Mouse (Mus musculus) heart, adult 2 months (tissue): ENCODE measurements around the gene Hipk2. TPM values are rescaled to one million over a fixed set of nuclear protein-coding genes. Genes with fewer than 3 reads are reported as not detected.

ENCODE experiments used
- DNase-seq, 2 experiments: peaks; one replicate each; pipeline ENCODE4 v3.0.0; 2021
- H3K27ac ChIP-seq: fragments of 200-600 bp; 2 replicates; pipeline ENCODE4 v1.8.1; 2022
- H3K27me3 ChIP-seq: fragments of 200-500 bp; 2 replicates; pipeline ENCODE4 v1.6.1; 2012; ENCODE audit warnings: mild to moderate bottlenecking, low read length, inconsistent platforms, mixed read lengths; ENCODE audit not compliant: control insufficient read depth, insufficient read depth
- H3K36me3 ChIP-seq: fragments of 200-500 bp; 2 replicates; pipeline ENCODE4 v1.6.1; 2012; ENCODE audit warnings: low read length, inconsistent platforms; ENCODE audit not compliant: control insufficient read depth, insufficient read depth
- H3K4me1 ChIP-seq: fragments of 200-500 bp; 2 replicates; pipeline ENCODE4 v1.6.1; 2011; ENCODE audit warnings: low read length; ENCODE audit not compliant: control insufficient read depth, insufficient read depth
- H3K4me3 ChIP-seq: fragments of 200-600 bp; 2 replicates; pipeline ENCODE4 v1.8.1; 2022
- H3K79me2 ChIP-seq: fragments of 200-500 bp; replicated peaks from 2 replicates; pipeline ENCODE4 v1.6.1; 2012; ENCODE audit warnings: mild to moderate bottlenecking, inconsistent platforms, low read length, moderate library complexity, mixed read lengths; ENCODE audit not compliant: control insufficient read depth, insufficient read depth
- H3K9ac ChIP-seq: fragments of 200-500 bp; 2 replicates; pipeline ENCODE4 v1.6.1; 2012; ENCODE audit warnings: low read depth, mild to moderate bottlenecking, control low read depth, inconsistent platforms, low read length, mixed read lengths
- CTCF ChIP-seq: fragments of 200-600 bp; IDR thresholded peaks from 2 replicates; pipeline ENCODE4 v1.8.1; 2022; ENCODE audit warnings: antibody characterized with exemption, mild to moderate bottlenecking, moderate library complexity
- EP300 ChIP-seq: fragments of 200-500 bp; IDR thresholded peaks from 2 replicates; pipeline ENCODE4 v1.6.1; 2011; ENCODE audit warnings: low read depth, low read length, control low read depth; ENCODE audit not compliant: insufficient read depth
- POLR2A ChIP-seq: fragments of 200-500 bp; IDR thresholded peaks from 2 replicates; pipeline ENCODE4 v1.6.1; 2011; ENCODE audit warnings: mild to moderate bottlenecking, low read depth, low read length, control low read depth; ENCODE audit not compliant: insufficient read depth
- WGBS: fragments of 180-500 bp; shearing (Covaris S2); methylation state at CpG from one replicate; pipeline ENCODE4 v1.1.7; 2018; 5-methylcytosine and 5-hydroxymethylcytosine counted together
- intact Hi-C: fragments of 180-260 bp; cut with DNase I; formaldehyde crosslinking; loops from one replicate; pipeline ENCODE4 v1.15.1; 2025
- polyA plus RNA-seq: library from polyadenylated mRNA; depleted of rRNA; stranded (reverse); fragments of >200 nt; gene quantifications from 2 replicates; pipeline ENCODE4 v1.2.3, GENCODE M21; 2012
- total RNA-seq, 2 experiments: library from RNA; stranded (reverse); gene quantifications; 2 replicates each; pipeline ENCODE4 v1.2.3; 2021

The Hipk2 gene
- total and polyA plus RNA-seq, 3 experiments = 35.9 to 98.5 (median 91.0) TPM

GRCm38 (mm10) chr6:38692556-38692955, 183.4 kb downstream of the Hipk2 start:
- Histone ChIP-seq H3K9ac (no peak overlapping the region), H3K4me1 (no peaks in the 10 kb centered on the region), H3K27me3 (no peaks in the 10 kb centered on the region), H3K27ac (no peak overlapping the region), H3K4me3 (no peak overlapping the region), H3K79me2 (no peaks in the 10 kb centered on the region), H3K36me3 (no peaks in the 10 kb centered on the region)
- intact Hi-C loops = no loop called here
- no peak for TF ChIP-seq EP300
- no peak for TF ChIP-seq POLR2A
- no peak for TF ChIP-seq CTCF
- 94% methylated on average over 6 of the region's 6 CpGs for WGBS
- no peak for DNase-seq

GRCm38 (mm10) chr6:38691052-38691451, 184.9 kb downstream of the Hipk2 start:
- Histone ChIP-seq H3K79me2 (no peaks in the 10 kb centered on the region), H3K4me3 (no peak overlapping the region), H3K27ac (no peak overlapping the region), H3K4me1 (no peaks in the 10 kb centered on the region), H3K27me3 (no peaks in the 10 kb centered on the region), H3K36me3 (no peaks in the 10 kb centered on the region), H3K9ac (no peak overlapping the region)
- TF ChIP-seq POLR2A = no peak
- TF ChIP-seq CTCF = no peak
- TF ChIP-seq EP300 = no peak
- DNase-seq = no peak
- WGBS = 93% methylated on average over 5 of the region's 5 CpGs
- intact Hi-C loops = no loop called here

GRCm38 (mm10) chr6:38690615-38691014, 185.3 kb downstream of the Hipk2 start:
- Histone ChIP-seq H3K9ac (no peak overlapping the region), H3K79me2 (no peaks in the 10 kb centered on the region), H3K4me1 (no peaks in the 10 kb centered on the region), H3K4me3 (no peak overlapping the region), H3K27ac (no peak overlapping the region), H3K36me3 (no peaks in the 10 kb centered on the region), H3K27me3 (no peaks in the 10 kb centered on the region)
- WGBS = 90% methylated on average over 4 of the region's 4 CpGs
- intact Hi-C loops = no loop called here
- no peak for TF ChIP-seq CTCF
- DNase-seq = no peak

DNA sequence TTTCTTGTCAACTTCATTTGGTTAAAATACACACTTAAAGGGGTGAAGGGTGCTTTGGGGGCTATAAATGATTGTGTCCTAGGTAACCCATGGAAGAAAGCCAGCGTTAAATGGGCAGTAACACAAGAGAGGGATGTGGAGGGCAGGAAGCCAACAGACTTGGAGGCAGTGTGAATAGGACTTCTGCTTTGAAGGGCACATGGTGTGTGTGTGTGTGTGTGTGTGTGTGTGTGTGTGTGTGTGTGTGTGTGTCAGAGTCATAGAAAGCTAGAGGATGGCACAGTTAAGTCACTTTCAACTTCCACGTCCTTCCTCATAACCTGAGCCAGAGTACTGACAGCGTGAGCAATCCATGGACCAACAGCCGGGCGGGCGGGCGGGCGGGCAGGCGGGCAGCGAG, 187.1 kb downstream of the Hipk2 start:
- Histone ChIP-seq H3K9ac (no peak overlapping the region), H3K79me2 (no peaks in the 10 kb centered on the region), H3K27me3 (no peaks in the 10 kb centered on the region), H3K36me3 (no peaks in the 10 kb centered on the region), H3K4me3 (no peak overlapping the region), H3K27ac (no peak overlapping the region), H3K4me1 (no peaks in the 10 kb centered on the region)
- intact Hi-C loops = no loop called here
- WGBS = 60% methylated on average over 9 of the region's 10 CpGs
- peak in 1 of 2 experiments; percentile 15 for DNase-seq
- TF ChIP-seq POLR2A (no peak), EP300 (no peak), CTCF (no peak)

- Histone ChIP-seq H3K27ac (no peak overlapping the region), H3K79me2 (no peaks in the 10 kb centered on the region), H3K27me3 (no peaks in the 10 kb centered on the region), H3K4me1 (no peaks in the 10 kb centered on the region), H3K9ac (no peak overlapping the region), H3K4me3 (no peak overlapping the region), H3K36me3 (no peaks in the 10 kb centered on the region)
- no peak for DNase-seq
- 70% methylated on average over 11 of the region's 11 CpGs for WGBS
- intact Hi-C loops = no loop called here
- no peak for TF ChIP-seq POLR2A
- TF ChIP-seq CTCF = peak; percentile 71
Measured at GRCm38 (mm10) chr6:38687216-38687615, 188.7 kb downstream of the Hipk2 start.

DNA sequence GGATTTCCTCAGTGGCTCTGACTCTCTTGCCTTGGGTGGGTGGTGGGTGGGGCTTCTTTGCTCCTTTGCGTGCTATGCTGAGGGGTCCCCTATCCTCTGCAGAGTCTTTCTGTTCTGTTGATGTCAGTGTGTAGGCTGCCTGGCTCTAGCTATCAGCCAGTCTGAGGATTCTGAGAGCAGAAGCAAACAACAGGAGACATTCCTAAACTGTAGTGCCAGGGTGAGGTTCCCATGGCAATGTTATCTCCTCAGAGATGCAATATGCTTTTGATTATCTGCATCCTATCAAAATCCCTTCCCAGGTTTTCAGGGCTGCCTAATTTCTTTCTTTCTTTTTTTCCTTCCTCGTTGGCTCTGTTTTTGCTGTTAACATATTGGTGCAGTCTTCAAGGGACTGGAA, 193.4 kb downstream of the Hipk2 start:
- no peak for TF ChIP-seq POLR2A
- TF ChIP-seq CTCF = no peak
- no peak for TF ChIP-seq EP300
- DNase-seq = no peak
- 69% methylated on average over 2 of the region's 2 CpGs for WGBS
- H3K4me3 ChIP-seq = no peak overlapping the region
- no peak overlapping the region for H3K27ac ChIP-seq
- no peaks in the 10 kb centered on the region for H3K79me2 ChIP-seq
- no peaks in the 10 kb centered on the region for H3K27me3 ChIP-seq
- H3K36me3 ChIP-seq = no peaks in the 10 kb centered on the region
- H3K9ac ChIP-seq = no peak overlapping the region
- no peaks in the 10 kb centered on the region for H3K4me1 ChIP-seq
- intact Hi-C loops = no loop called here
